Mouse (Mus musculus) G1E (cell line): ENCODE data around the gene Vps11.

Experiments used
- CTCF ChIP-seq: IDR thresholded peaks from 2 replicates; pipeline ENCODE4 v1.5.1; 2012; ENCODE audit warnings: low read depth, low read length, inconsistent platforms, mixed read lengths
- GATA1 ChIP-seq: IDR thresholded peaks from 2 replicates; pipeline ENCODE4 v1.6.1; 2012; ENCODE audit warnings: borderline replicate concordance, low read length, inconsistent platforms, mixed read lengths

- TF ChIP-seq GATA1 (no peak), CTCF (no peak)
Measured at GRCm38 (mm10) chr9:44314910-44315309, 46.6 kb downstream of the Vps11 start.
